ENCODE assay signal across 25 mouse cellular contexts in genomic region chr11:50547776-50548175, GRCm38 (mm10). TPM values are rescaled to one million over a fixed set of nuclear protein-coding genes. Genes with fewer than 3 reads are reported as not detected.
DNase-seq lines count a peak whose midpoint lies in the region; ATAC-seq lines count a peak whose summit lies in the region.
"Had no signal": no experiment of that assay in that cellular context is flagged by ENCODE, and none has a peak within 500 bp of the region (broad histone marks: within the 10 kb centered on the region; RNA-seq: fewer than 3 reads in every experiment).

No protein-coding gene starts in this region.

- no peaks in the 10 kb centered on the region for H3K9me3 ChIP-seq in embryonic facial prominence, embryonic 14.5 days (ENCODE audit: control insufficient read depth, low read length)
- no peaks in the 10 kb centered on the region for H3K9me3 ChIP-seq in embryonic facial prominence, embryonic 10.5 days
- H3K9me3 ChIP-seq in kidney, embryonic 16.5 days (ENCODE audit: low read length) = no peaks in the 10 kb centered on the region
- H3K9me3 ChIP-seq: embryonic facial prominence, embryonic 13.5 days; forebrain, embryonic 13.5 days; G1E; hindbrain, embryonic 12.5 days; hindbrain, embryonic 15.5 days had no signal

- H3K27me3 ChIP-seq in embryonic facial prominence, embryonic 14.5 days (replicated peaks; ENCODE audit: control insufficient read depth, insufficient read depth, low read length) = no peaks in the 10 kb centered on the region
- no peaks in the 10 kb centered on the region for H3K27me3 ChIP-seq in embryonic facial prominence, embryonic 10.5 days (replicated peaks; ENCODE audit: low read depth, poor library complexity, severe bottlenecking)
- no peaks in the 10 kb centered on the region for H3K27me3 ChIP-seq in kidney, embryonic 16.5 days (ENCODE audit: insufficient read depth, low read length)
- H3K27me3 ChIP-seq: hindbrain, embryonic 12.5 days; hindbrain, embryonic 15.5 days had no signal

- no peaks in the 10 kb centered on the region for H3K4me1 ChIP-seq in embryonic facial prominence, embryonic 14.5 days (ENCODE audit: control insufficient read depth, insufficient read depth, low read length)
- H3K4me1 ChIP-seq in embryonic facial prominence, embryonic 10.5 days = no peaks in the 10 kb centered on the region
- H3K4me1 ChIP-seq in kidney, embryonic 16.5 days (ENCODE audit: insufficient read depth, low read length) = no peaks in the 10 kb centered on the region
- H3K4me1 ChIP-seq: embryonic facial prominence, embryonic 13.5 days; forebrain, embryonic 10.5 days; forebrain, embryonic 13.5 days; hindbrain, embryonic 12.5 days; hindbrain, embryonic 15.5 days had no signal

- no peak overlapping the region for H3K4me2 ChIP-seq in embryonic facial prominence, embryonic 14.5 days (ENCODE audit: low read depth, low read length)
- H3K4me2 ChIP-seq in kidney, embryonic 16.5 days (replicated peaks; ENCODE audit: low read depth, low read length) = no peak overlapping the region
- H3K4me2 ChIP-seq: embryonic facial prominence, embryonic 13.5 days; forebrain, embryonic 13.5 days; heart, embryonic 11.5 days; hindbrain, embryonic 12.5 days; hindbrain, embryonic 15.5 days had no signal

- no peak overlapping the region for H3K4me3 ChIP-seq in embryonic facial prominence, embryonic 14.5 days (ENCODE audit: low read depth, low read length)
- no peak overlapping the region for H3K4me3 ChIP-seq in embryonic facial prominence, embryonic 10.5 days
- no peak overlapping the region for H3K4me3 ChIP-seq in kidney, embryonic 16.5 days (ENCODE audit: low read length)
- H3K4me3 ChIP-seq: embryonic facial prominence, embryonic 13.5 days; forebrain, embryonic 10.5 days; forebrain, embryonic 13.5 days; hindbrain, embryonic 12.5 days; hindbrain, embryonic 15.5 days had no signal

- no peaks in the 10 kb centered on the region for H3K36me3 ChIP-seq in embryonic facial prominence, embryonic 14.5 days (ENCODE audit: control insufficient read depth, insufficient read depth, low read length)
- H3K36me3 ChIP-seq in embryonic facial prominence, embryonic 10.5 days (replicated peaks) = no peaks in the 10 kb centered on the region
- H3K36me3 ChIP-seq in kidney, embryonic 16.5 days (ENCODE audit: insufficient read depth, low read length) = no peaks in the 10 kb centered on the region
- H3K36me3 ChIP-seq: embryonic facial prominence, embryonic 13.5 days; forebrain, embryonic 10.5 days; G1E; hindbrain, embryonic 12.5 days; hindbrain, embryonic 15.5 days had no signal

- peak; percentile 60; the same call in 1 of the 2 replicates for ATAC-seq in embryonic facial prominence, embryonic 14.5 days (ENCODE audit: low read depth)
- ATAC-seq in kidney, embryonic 16.5 days (ENCODE audit: low FRiP score, low TSS enrichment) = peak; percentile 49; the same call in 1 of the 2 replicates
- ATAC-seq: forebrain, embryonic 13.5 days; Patski had no signal

- no peak overlapping the region for H3K9ac ChIP-seq in embryonic facial prominence, embryonic 14.5 days (ENCODE audit: low read depth, low read length)
- no peak overlapping the region for H3K9ac ChIP-seq in kidney, embryonic 16.5 days (replicated peaks; ENCODE audit: low read length)
- H3K9ac ChIP-seq: embryonic facial prominence, embryonic 13.5 days; forebrain, embryonic 13.5 days; hindbrain, embryonic 12.5 days; hindbrain, embryonic 15.5 days had no signal

- H3K27ac ChIP-seq in embryonic facial prominence, embryonic 14.5 days (replicated peaks; ENCODE audit: low read depth, low read length) = no peak overlapping the region
- no peak overlapping the region for H3K27ac ChIP-seq in embryonic facial prominence, embryonic 10.5 days (replicated peaks)
- H3K27ac ChIP-seq in kidney, embryonic 16.5 days (ENCODE audit: low read length) = no peak overlapping the region
- H3K27ac ChIP-seq: embryonic facial prominence, embryonic 13.5 days; forebrain, embryonic 10.5 days; forebrain, embryonic 13.5 days; hindbrain, embryonic 12.5 days; hindbrain, embryonic 15.5 days had no signal

- WGBS in embryonic facial prominence, embryonic 14.5 days = 69% methylated on average over 2 of the region's 2 CpGs
- WGBS in embryonic facial prominence, embryonic 10.5 days = 90% methylated on average over 2 of the region's 2 CpGs
- WGBS in kidney, embryonic 16.5 days = 37% methylated on average over 2 of the region's 2 CpGs

- peak; percentile 37 for DNase-seq in embryonic facial prominence, embryonic 14.5 days (ENCODE audit: low spot score)
- no peak for DNase-seq in embryonic facial prominence, embryonic 10.5 days (ENCODE audit: low spot score)
- DNase-seq in kidney, postnatal 36 days = no peak
- peak; percentile 10 for DNase-seq in brain, adult 2 months (ENCODE audit: low read depth, low spot score)
- DNase-seq in retina, postnatal 1 day = peak; percentile 87
- no peak for DNase-seq in adrenal gland, postnatal 4 days (ENCODE audit: low spot score in 2 of 2)
- DNase-seq in heart, adult 18-20 months = no peak
- DNase-seq: adrenal gland, adult 2 months; adrenal gland, postnatal 14 days; cerebellum, adult 11 months; cerebellum, adult 2 months; cerebellum, adult 9-11 months; cerebellum, postnatal 25 days; gastrocnemius, postnatal 10 days had no signal

RNA-seq across cellular contexts. Expression of gene Adamts2, which starts 54.1 kb away (rescaled TPM):
- 24.6 and 25.7 TPM in 2 replicates for polyA plus RNA-seq in embryonic facial prominence, embryonic 14.5 days (2014; fragmentation: Nextera tagmentation; extraction: Ambion mirVana)
- 0.74 and 1.4 TPM in 2 replicates for polyA plus RNA-seq in embryonic facial prominence, embryonic 10.5 days (2016; fragmentation: Nextera tagmentation; extraction: Ambion mirVana)
- 4.7 and 5.7 TPM in 2 replicates for polyA plus RNA-seq in kidney, embryonic 16.5 days (2015; fragmentation: Nextera tagmentation; extraction: Ambion mirVana)
- total RNA-seq in adrenal gland, postnatal 4 days (2021) = 10 to 100 TPM; 17.4 to 17.8 TPM
- 1 to 10 TPM; 7.3 to 8.2 TPM for total RNA-seq in heart, adult 18-20 months (2021)
- total RNA-seq: common myeloid progenitor, adult 5-6 weeks; granulocyte monocyte progenitor cell, adult 5-6 weeks had no signal
- polyA plus RNA-seq: G1E had no signal

Comparison
In these comparisons a context has a peak if more than half of its experiments do, and no peak if none do; other contexts are left out.
1. DNase-seq: peak in embryonic facial prominence, embryonic 14.5 days (single experiment), brain, adult 2 months (single experiment) and retina, postnatal 1 day (single experiment); none in embryonic facial prominence, embryonic 10.5 days (single experiment), kidney, postnatal 36 days (0 of 2), adrenal gland, postnatal 4 days (0 of 2) and heart, adult 18-20 months (0 of 2).